Mouse (Mus musculus) limb, embryonic 10.5 days (tissue): ENCODE results near the gene Ppp1r13l. TPM values are rescaled to one million over a fixed set of nuclear protein-coding genes. Genes with fewer than 3 reads are reported as not detected.

Source experiments
- DNase-seq: peaks from one replicate; pipeline ENCODE4 v3.0.0-alpha.2; 2017; ENCODE audit warnings: low spot score
- H3K27ac ChIP-seq: fragments of 300-500 bp; sonication (generic); 2 replicates; pipeline ENCODE4 v1.5.1; 2016; ENCODE audit warnings: mild to moderate bottlenecking
- H3K27me3 ChIP-seq: fragments of 300-500 bp; sonication (generic); 2 replicates; pipeline ENCODE4 v1.6.1; 2016; ENCODE audit warnings: low read depth, mild to moderate bottlenecking; ENCODE audit not compliant: poor library complexity, severe bottlenecking
- H3K36me3 ChIP-seq: fragments of 300-500 bp; sonication (generic); 2 replicates; pipeline ENCODE4 v1.6.1; 2016; ENCODE audit warnings: mild to moderate bottlenecking, moderate library complexity
- H3K4me1 ChIP-seq: fragments of 300-500 bp; sonication (generic); 2 replicates; pipeline ENCODE4 v1.6.1; 2016
- H3K4me3 ChIP-seq: fragments of 300-500 bp; sonication (generic); 2 replicates; pipeline ENCODE4 v1.5.1; 2016; ENCODE audit warnings: mild to moderate bottlenecking, moderate library complexity
- H3K9me3 ChIP-seq: fragments of 300-500 bp; sonication (generic); replicated peaks from 2 replicates; pipeline ENCODE4 v1.6.1; 2016; ENCODE audit warnings: mild to moderate bottlenecking
- WGBS: fragments of 180-500 bp; shearing (Covaris S2); methylation state at CpG from one replicate; pipeline ENCODE4 v1.1.7; 2016; 5-methylcytosine and 5-hydroxymethylcytosine counted together
- polyA plus RNA-seq: library from polyadenylated mRNA; unstranded; fragments of >200 nt; fragmentation: Nextera tagmentation; extraction: Ambion mirVana; gene quantifications from 2 replicates; pipeline ENCODE4 v1.2.1, GENCODE M21; 2016

The Ppp1r13l gene
- 6.5 and 7.0 TPM in 2 replicates for polyA plus RNA-seq

DNA sequence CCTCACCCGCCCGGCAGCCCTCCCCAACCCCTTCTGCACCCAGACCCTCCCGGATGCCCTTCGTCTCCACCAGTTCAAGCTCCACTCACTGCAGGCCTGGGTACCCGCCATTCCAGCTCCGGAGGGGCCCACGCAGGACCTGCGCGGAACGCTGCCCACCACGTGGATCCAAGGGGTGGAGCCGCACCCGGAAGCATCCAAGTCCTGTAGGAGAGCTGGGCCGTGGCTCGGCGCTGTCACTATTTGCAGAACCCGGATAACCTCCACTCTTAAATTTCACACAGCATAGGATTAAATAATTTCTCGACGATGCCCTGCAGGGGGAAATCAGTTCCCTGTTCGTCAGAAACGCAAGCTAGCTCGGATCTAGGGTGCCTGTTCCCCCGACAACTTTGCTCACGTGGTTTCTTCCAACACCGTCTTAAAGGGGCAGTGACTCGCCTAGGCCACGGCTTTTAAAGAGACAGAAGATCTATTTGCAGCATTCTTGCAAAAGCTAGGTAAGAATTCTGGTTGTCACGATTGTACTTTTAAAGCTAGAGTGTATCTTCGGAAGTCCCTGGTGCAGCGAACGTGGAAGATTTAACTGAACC is at the start of gene Ppp1r13l, which contains the start of gene Cd3eap:
Gene Ppp1r13l, plus strand, starts transcription at position 451 of the 593 bp plus-strand sequence.
Gene Cd3eap, minus strand, starts transcription at position 185 of the 593 bp plus-strand sequence.
- WGBS = under 1% methylated on average over 31 of the region's 31 CpGs
- Histone ChIP-seq H3K27ac (peak within 1 kb of the TSS; percentile 90), H3K4me1 (peaks cover 37% of the 10 kb centered on the region)

DNA sequence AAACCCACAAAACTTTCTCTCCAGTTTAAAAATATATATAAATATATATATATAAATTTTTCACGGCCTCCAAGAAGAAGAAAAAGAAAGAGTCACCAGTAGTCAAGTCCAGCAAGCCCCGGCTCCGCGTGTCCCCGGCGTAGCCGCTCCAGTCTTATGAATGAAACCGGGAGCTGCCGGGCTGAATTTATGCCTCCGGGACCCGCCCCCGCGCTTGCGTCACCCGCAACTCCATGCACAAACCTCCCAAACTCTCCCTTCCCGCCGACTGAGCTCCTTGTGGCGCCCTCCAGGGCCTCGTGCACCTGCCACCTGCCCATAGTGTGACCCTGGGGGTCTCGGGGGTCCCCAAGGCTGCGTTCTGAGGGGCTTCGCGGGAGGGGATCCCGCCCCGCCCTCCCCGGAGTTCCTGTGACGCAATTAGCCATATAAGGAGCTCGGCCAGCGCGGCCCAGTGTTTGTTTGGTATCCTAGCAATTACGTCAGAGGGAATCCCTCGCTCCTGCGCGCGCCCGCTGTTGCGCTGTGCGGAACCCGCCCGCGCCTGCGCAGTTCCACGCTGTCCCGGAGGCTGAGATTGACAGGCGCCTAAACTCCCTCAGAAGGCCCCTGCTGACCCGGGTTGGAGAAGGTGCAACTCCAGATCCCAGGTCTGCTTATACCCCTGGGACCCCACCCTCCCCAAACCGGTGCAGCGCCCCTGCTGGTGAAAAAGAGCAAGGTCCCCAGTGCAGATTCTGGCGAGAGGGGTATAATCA is 49.5 kb upstream of the Ppp1r13l start, which contains the start of gene Fosb:
Gene Fosb, minus strand, starts transcription at position 168 of the 758 bp plus-strand sequence.
- Histone ChIP-seq H3K36me3 (no peaks in the 10 kb centered on the region), H3K4me1 (peaks cover 32% of the 10 kb centered on the region), H3K27ac (peak within 1 kb of the TSS; percentile 56), H3K9me3 (no peaks in the 10 kb centered on the region), H3K4me3 (peak within 1 kb of the TSS; percentile 70), H3K27me3 (peaks cover 47% of the 10 kb centered on the region)
- peak; percentile 94 for DNase-seq
- WGBS = under 1% methylated on average over 49 of the region's 49 CpGs

More for the DNA sequence above, at the start of gene Ppp1r13l, which contains the start of gene Cd3eap:
- Histone ChIP-seq H3K9me3 (no peaks in the 10 kb centered on the region), H3K36me3 (peaks cover 37% of the 10 kb centered on the region), H3K27me3 (peaks cover 25% of the 10 kb centered on the region), H3K4me3 (peak within 1 kb of the TSS; percentile 87)
- DNase-seq = peak; percentile 89

DNA sequence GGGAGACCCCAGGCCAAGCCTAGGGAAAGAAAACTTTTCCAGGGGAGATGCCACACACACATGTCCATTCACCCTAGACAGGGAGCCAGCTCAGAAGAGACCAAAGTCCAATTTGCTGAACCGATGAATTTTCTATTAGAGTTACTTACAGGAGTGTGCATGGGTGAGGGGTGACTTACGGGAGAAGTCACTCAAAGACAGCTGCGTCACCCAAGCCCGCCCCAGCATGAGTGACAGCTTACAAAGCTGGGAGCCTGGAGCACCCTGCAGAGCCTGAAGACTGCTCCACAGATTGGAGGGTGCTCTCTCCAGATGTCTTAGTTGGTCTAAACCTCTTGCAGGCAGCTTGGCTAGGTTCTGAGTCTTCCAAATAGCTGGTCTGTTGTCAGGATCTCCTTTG is 47.6 kb upstream of the Ppp1r13l start:
- WGBS = 33% methylated on average over 4 of the region's 4 CpGs
- H3K4me1 ChIP-seq = peaks cover 29% of the 10 kb centered on the region
- H3K4me3 ChIP-seq = no peak overlapping the region
- no peaks in the 10 kb centered on the region for H3K9me3 ChIP-seq
- peaks cover 47% of the 10 kb centered on the region for H3K27me3 ChIP-seq
- H3K27ac ChIP-seq = no peak overlapping the region
- no peaks in the 10 kb centered on the region for H3K36me3 ChIP-seq
- no peak for DNase-seq

DNA sequence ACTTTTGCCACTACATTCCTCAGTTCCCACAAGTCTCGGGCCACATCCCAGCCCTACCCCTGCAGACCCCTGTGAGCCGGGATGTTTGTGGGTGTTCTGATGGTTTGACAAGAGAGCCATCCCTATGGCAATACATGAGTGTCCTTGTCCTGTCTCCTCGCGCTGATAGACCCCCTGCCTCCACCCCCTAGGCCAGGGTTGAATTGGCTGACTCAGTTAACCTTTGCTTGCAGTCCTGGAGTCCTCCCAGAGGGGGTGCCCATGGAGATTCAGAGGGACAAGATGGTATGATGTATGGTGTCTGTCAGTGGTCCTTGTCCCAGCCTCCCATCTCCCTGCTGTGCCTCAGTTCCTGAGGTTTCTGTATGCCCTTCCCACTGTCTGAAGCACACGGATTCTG is 45.5 kb upstream of the Ppp1r13l start:
- no peak overlapping the region for H3K27ac ChIP-seq
- H3K9me3 ChIP-seq = no peaks in the 10 kb centered on the region
- H3K4me3 ChIP-seq = no peak overlapping the region
- no peak for DNase-seq
- H3K27me3 ChIP-seq = peaks cover 57% of the 10 kb centered on the region
- peaks cover 12% of the 10 kb centered on the region for H3K4me1 ChIP-seq
- no peaks in the 10 kb centered on the region for H3K36me3 ChIP-seq
- 54% methylated on average over 5 of the region's 5 CpGs for WGBS

DNA sequence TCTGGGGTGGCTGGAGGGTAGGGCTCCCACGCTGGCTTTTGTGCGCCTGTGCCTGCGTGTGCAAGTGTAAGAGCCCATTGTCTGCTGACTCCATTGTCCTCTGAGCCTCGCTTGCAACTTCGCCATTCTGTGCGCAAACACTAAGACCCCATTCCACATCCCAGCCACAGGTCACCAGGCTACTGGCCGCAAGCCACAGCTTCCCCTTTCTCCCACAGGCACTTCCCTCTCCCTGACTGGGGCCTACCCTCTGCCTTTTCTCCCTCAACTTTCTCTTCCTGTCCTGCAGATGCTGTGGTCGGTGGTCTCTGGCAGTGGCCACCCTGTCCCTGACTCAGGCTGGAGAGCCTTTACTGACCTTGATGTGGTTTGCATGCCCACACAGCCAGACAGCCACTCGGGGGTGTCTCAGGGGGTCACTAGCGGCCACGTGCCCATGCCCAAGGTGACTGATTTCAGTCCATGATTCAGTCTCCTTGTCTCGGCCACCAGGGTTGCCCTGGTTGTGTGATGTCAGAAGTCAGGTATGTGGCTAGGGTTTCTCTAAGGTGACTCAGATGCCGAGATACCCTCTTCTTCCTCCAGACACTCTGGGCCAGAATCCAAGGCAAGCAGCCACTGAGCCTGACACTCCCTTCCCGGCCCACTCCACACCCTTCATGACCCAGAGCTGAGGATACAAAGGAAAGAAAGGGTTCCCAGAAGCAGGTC is 42.9 kb upstream of the Ppp1r13l start:
- Histone ChIP-seq H3K4me3 (no peak overlapping the region), H3K4me1 (peaks cover 14% of the 10 kb centered on the region), H3K36me3 (no peaks in the 10 kb centered on the region), H3K9me3 (no peaks in the 10 kb centered on the region), H3K27ac (no peak overlapping the region), H3K27me3 (peaks cover 70% of the 10 kb centered on the region)
- 65% methylated on average over 14 of the region's 14 CpGs for WGBS
- no peak for DNase-seq

DNA sequence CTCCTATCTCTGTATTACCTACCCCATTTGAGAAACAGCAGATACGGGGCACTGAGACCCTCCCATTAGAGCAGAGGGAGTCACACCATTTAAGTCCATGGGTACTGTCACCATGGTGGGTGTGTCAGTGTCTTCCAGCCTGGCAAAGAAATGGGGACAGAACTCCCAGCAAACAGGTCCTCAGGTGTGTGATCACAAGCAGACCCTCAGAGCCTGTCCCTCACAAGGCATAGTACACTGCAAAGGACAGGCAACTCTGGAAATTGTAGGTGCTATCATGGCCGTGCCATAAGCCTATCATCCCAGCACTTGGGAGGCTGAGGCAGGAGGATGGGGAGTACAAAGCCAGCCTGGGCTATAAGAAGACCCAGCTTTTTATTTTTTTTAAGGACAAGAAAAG is 41.3 kb upstream of the Ppp1r13l start:
- no peak for DNase-seq
- Histone ChIP-seq H3K9me3 (no peaks in the 10 kb centered on the region), H3K27ac (no peak overlapping the region), H3K36me3 (no peaks in the 10 kb centered on the region), H3K4me1 (peaks cover 14% of the 10 kb centered on the region), H3K4me3 (no peak overlapping the region), H3K27me3 (peaks cover 76% of the 10 kb centered on the region)
- WGBS = 68% methylated on average over 2 of the region's 2 CpGs

DNA sequence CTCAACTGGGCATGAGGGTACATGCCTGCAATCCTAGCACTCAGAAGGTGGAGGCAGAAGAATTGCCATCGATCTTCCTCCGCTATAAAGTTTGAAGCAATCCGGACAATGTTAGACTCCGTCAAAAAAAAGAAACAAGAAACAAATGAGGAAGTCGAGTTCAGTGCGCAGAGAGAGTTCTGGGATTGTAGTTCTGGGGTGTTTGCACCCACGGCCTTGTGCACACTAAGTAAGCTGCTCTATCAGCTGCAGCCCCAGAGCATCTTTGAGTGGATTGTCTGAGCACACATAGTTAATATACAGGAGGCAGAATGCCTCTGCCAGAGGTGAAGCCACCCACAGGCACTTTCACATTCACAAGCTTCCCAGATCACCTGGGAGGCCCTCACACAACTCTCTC is 40.9 kb upstream of the Ppp1r13l start:
- Histone ChIP-seq H3K4me1 (peaks cover 14% of the 10 kb centered on the region), H3K9me3 (no peaks in the 10 kb centered on the region), H3K36me3 (no peaks in the 10 kb centered on the region), H3K27ac (no peak overlapping the region), H3K4me3 (no peak overlapping the region), H3K27me3 (peaks cover 77% of the 10 kb centered on the region)
- 82% methylated on average over 7 of the region's 7 CpGs for WGBS
- no peak for DNase-seq

DNA sequence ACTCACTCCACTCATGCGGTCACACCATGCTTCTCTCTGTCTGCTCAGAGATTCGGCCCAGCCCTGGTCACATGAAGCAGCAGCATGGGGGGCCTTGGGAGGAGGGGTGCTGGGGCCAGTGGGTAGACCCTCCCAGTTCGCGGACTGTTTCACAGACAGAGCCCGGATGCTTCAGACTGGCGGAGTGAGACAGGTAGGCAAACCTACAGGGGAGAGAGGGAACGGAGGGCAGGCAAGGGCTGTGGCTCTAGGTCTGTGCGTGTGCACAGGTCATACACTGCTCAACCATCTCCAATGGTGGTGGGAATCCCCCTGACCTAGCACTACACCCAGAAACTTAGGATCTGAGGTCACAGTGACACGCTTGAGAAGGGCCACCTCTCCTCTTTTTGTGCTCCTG is 40.1 kb upstream of the Ppp1r13l start:
- 19% methylated on average over 9 of the region's 9 CpGs for WGBS
- H3K27me3 ChIP-seq = peaks cover 77% of the 10 kb centered on the region
- H3K4me3 ChIP-seq = peak overlapping the region; percentile 52
- H3K27ac ChIP-seq = peak overlapping the region; percentile 65
- peaks cover 14% of the 10 kb centered on the region for H3K4me1 ChIP-seq
- no peaks in the 10 kb centered on the region for H3K36me3 ChIP-seq
- no peaks in the 10 kb centered on the region for H3K9me3 ChIP-seq
- DNase-seq = peak; percentile 53

DNA sequence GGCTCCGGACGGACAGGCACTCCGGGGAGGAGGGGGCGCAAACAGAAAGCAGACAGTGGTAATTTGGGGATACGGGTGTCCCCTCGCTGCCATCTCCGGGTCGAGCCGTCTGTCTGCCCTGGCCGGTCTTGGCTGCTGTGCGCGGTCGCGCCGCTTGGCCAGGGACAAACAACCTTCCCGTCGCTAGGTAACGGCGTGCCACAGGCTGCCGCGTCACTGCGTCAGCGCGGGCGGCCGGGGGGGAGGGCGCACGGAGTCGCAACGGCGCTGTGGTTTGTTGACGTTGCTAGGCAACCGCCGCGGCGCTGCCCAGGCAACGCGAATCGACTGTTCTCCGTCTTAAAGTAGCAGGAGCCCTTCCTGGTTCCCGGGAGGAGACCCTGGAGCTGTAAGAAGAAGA is 39.6 kb upstream of the Ppp1r13l start:
- no peaks in the 10 kb centered on the region for H3K9me3 ChIP-seq
- peak overlapping the region; percentile 52 for H3K4me3 ChIP-seq
- H3K4me1 ChIP-seq = peaks cover 14% of the 10 kb centered on the region
- under 1% methylated on average over 41 of the region's 41 CpGs for WGBS
- peak; percentile 99 for DNase-seq
- peaks cover 77% of the 10 kb centered on the region for H3K27me3 ChIP-seq
- peak overlapping the region; percentile 65 for H3K27ac ChIP-seq
- no peaks in the 10 kb centered on the region for H3K36me3 ChIP-seq

DNA sequence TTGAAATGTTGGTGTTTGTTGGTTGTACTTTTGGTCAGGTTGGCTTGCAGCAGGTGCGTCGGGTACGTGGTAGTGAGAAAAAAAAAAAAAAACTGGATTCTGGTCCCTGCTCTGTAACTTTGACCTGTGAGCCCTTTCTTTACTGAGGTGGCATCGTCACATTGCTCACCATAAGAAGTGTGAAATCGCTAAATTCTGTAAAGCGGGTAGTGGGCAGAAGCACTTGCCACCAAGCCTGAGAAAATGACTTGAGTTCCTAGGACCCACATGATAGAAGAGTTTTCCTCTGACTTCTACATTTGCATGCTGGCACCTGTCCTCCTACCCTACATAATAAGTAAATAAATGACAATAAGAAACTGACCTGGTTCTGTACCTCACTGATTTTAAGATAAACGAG is 38.9 kb upstream of the Ppp1r13l start:
- no peak for DNase-seq
- Histone ChIP-seq H3K4me1 (peaks cover 15% of the 10 kb centered on the region), H3K4me3 (peak overlapping the region; percentile 52; the same call in 1 of the 2 replicates), H3K27ac (no peak overlapping the region), H3K9me3 (no peaks in the 10 kb centered on the region), H3K27me3 (peaks cover 70% of the 10 kb centered on the region), H3K36me3 (no peaks in the 10 kb centered on the region)
- 46% methylated on average over 7 of the region's 7 CpGs for WGBS

DNA sequence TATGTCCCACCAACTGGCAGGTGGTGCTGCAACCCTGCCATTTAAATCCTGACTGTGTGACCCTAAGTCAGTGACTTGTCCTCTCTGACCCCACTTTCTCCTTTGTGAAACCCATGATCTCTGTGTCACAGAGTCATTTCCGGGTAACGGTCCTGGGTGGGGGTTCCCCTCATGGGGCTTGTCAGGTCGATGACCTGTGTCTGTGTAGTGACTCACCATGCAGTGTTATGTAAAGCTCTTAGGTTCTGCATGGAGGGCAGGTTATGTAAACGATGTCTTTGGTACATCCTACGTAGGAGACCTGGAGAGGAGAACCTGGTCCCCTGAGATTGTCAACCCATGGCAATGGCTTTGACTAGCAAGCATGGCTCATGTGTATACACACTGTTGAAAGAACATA is 38.1 kb upstream of the Ppp1r13l start:
- 69% methylated on average over 5 of the region's 5 CpGs for WGBS
- peaks cover 62% of the 10 kb centered on the region for H3K27me3 ChIP-seq
- DNase-seq = no peak

DNA sequence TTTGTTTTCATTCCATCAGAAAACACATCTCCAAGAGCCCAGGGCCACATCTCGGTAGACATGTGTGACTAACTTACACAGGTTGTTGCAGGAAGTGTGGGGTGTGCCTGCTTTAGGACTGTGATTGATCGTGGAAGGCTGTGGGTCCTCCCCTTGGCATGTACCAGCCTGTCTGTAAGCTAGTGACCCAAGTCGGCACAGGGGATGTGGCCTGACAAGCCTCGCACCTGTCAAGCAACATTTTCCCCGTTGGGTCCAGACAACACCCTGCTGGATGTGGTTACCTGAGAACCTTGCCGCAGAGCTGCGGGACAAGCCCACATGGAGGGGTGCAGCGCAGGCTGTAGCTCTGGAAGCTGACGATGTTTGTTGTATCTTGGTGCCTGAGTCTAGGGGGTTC is 37.1 kb upstream of the Ppp1r13l start:
- Histone ChIP-seq H3K4me1 (peaks cover 31% of the 10 kb centered on the region), H3K4me3 (no peak overlapping the region), H3K27ac (no peak overlapping the region), H3K36me3 (no peaks in the 10 kb centered on the region), H3K27me3 (peaks cover 52% of the 10 kb centered on the region), H3K9me3 (no peaks in the 10 kb centered on the region)
- whole genome bisulfite sequencing = 49% methylated on average over 9 of the region's 9 CpGs
- DNase-seq = no peak

More for the DNA sequence above, 38.1 kb upstream of the Ppp1r13l start:
- Histone ChIP-seq H3K36me3 (no peaks in the 10 kb centered on the region), H3K4me3 (no peak overlapping the region), H3K4me1 (peaks cover 20% of the 10 kb centered on the region), H3K27ac (no peak overlapping the region), H3K9me3 (no peaks in the 10 kb centered on the region)

DNA sequence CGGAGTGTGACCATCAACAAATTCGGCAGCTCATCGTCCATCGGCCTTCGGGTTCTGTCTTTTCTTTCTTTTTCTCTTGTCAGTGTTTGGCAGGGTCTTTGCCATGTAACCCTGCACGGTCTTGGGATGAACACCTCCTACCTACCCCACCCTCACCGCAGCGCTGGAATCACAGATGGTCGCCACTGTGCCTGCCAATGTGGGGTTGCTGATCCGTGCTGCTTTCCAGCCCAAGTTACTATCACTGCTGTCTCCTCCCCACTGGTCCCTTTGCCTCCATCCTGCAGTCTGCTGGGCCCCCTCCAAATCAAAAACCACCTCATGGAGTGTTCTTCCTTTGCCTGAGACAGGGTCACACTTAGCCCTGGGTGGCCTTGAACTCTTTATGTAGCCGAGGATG is 35.3 kb upstream of the Ppp1r13l start:
- H3K9me3 ChIP-seq = no peaks in the 10 kb centered on the region
- no peak overlapping the region for H3K27ac ChIP-seq
- H3K4me1 ChIP-seq = peaks cover 36% of the 10 kb centered on the region
- WGBS = 88% methylated on average over 11 of the region's 11 CpGs
- H3K27me3 ChIP-seq = peaks cover 35% of the 10 kb centered on the region
- H3K36me3 ChIP-seq = no peaks in the 10 kb centered on the region
- no peak overlapping the region for H3K4me3 ChIP-seq
- no peak for DNase-seq
